ENCODE assay signal across 8 mouse cellular contexts in genomic region chr11:78245261-78245626, GRCm38 (mm10). TPM values are rescaled to one million over a fixed set of nuclear protein-coding genes. Genes with fewer than 3 reads are reported as not detected.
A peak's percentile ranks its signal among the peaks of the same experiment; 100 is the strongest.
DNase-seq lines count a peak whose midpoint lies in the region; ATAC-seq and TF ChIP-seq lines count a peak whose summit lies in the region.

No protein-coding gene starts in this region.

- TF ChIP-seq CTCF in brain, embryonic 14.5 days (IDR thresholded peaks at IDR 0.05; ENCODE audit: borderline replicate concordance, extremely low read depth, insufficient read depth, insufficient read length): no peak

- WGBS in hindbrain, embryonic 14.5 days: under 1% methylated on average over 19 of the region's 19 CpGs
- under 1% methylated on average over 19 of the region's 19 CpGs for WGBS in midbrain, embryonic 12.5 days

- DNase-seq in kidney, adult 9 months: peak; percentile 30
- no peak for DNase-seq in kidney, postnatal 10 days
- DNase-seq in brain, embryonic 14.5 days (ENCODE audit: low read depth): peak; percentile 2
- no peak for DNase-seq in hindbrain, embryonic 14.5 days (ENCODE audit: low spot score)
- no peak for DNase-seq in frontal cortex, postnatal 10 days (ENCODE audit: low spot score in 2 of 2)
- no peak for DNase-seq in gastrocnemius, postnatal 4 days (ENCODE audit: low spot score in 2 of 2)
- no peak for DNase-seq in cerebellum, postnatal 25 days

- no peak for TF ChIP-seq POLR2A in brain, embryonic 14.5 days (IDR thresholded peaks at IDR 0.05; ENCODE audit: borderline replicate concordance, extremely low read depth, insufficient read depth, insufficient read length, poor library complexity, severe bottlenecking)

- peak overlapping the region; percentile 92 for H3K27ac ChIP-seq in hindbrain, embryonic 14.5 days
- peak overlapping the region; percentile 89 for H3K27ac ChIP-seq in midbrain, embryonic 12.5 days (replicated peaks)

- no peaks in the 10 kb centered on the region for H3K9me3 ChIP-seq in hindbrain, embryonic 14.5 days (ENCODE audit: control insufficient read depth, low read length)
- H3K9me3 ChIP-seq in midbrain, embryonic 12.5 days: no peaks in the 10 kb centered on the region

- peak overlapping the region; percentile 91 for H3K4me2 ChIP-seq in hindbrain, embryonic 14.5 days (replicated peaks)
- H3K4me2 ChIP-seq in midbrain, embryonic 12.5 days (replicated peaks): peak overlapping the region; percentile 75

- peaks cover 31% of the 10 kb centered on the region for H3K4me1 ChIP-seq in hindbrain, embryonic 14.5 days (replicated peaks; ENCODE audit: control insufficient read depth, insufficient read depth, low read length)
- peaks cover 31% of the 10 kb centered on the region for H3K4me1 ChIP-seq in midbrain, embryonic 12.5 days

- H3K27me3 ChIP-seq in hindbrain, embryonic 14.5 days (ENCODE audit: control insufficient read depth, insufficient read depth, low read length): no peaks in the 10 kb centered on the region
- H3K27me3 ChIP-seq in midbrain, embryonic 12.5 days: no peaks in the 10 kb centered on the region

- peaks cover 11% of the 10 kb centered on the region; the same call in 1 of the 2 replicates for H3K36me3 ChIP-seq in hindbrain, embryonic 14.5 days (replicated peaks; ENCODE audit: control insufficient read depth, insufficient read depth)
- peaks cover 10% of the 10 kb centered on the region for H3K36me3 ChIP-seq in midbrain, embryonic 12.5 days

- peak overlapping the region; percentile 92 for H3K9ac ChIP-seq in hindbrain, embryonic 14.5 days
- H3K9ac ChIP-seq in midbrain, embryonic 12.5 days (replicated peaks): peak overlapping the region; percentile 84

- ATAC-seq in hindbrain, embryonic 14.5 days (ENCODE audit: low FRiP score): peak; percentile 31
- peak; percentile 41; the same call in 1 of the 2 replicates for ATAC-seq in midbrain, embryonic 12.5 days (ENCODE audit: low FRiP score, low read depth)

- H3K4me3 ChIP-seq in hindbrain, embryonic 14.5 days (replicated peaks; ENCODE audit: low read length): peak overlapping the region; percentile 86
- peak overlapping the region; percentile 72 for H3K4me3 ChIP-seq in midbrain, embryonic 12.5 days

RNA-seq across cellular contexts. Expression of gene Sdf2, which starts 0.3 kb away (rescaled TPM):
- 109 and 130 TPM in 2 replicates for polyA plus RNA-seq in brain, embryonic 14.5 days (2012; rRNA removed)
- 94.5 and 103 TPM in 2 replicates for polyA plus RNA-seq in hindbrain, embryonic 14.5 days (2014; fragmentation: Nextera tagmentation; extraction: Ambion mirVana)
- 49.1 and 53.8 TPM in 2 replicates for polyA plus RNA-seq in midbrain, embryonic 12.5 days (2016; fragmentation: Nextera tagmentation; extraction: Ambion mirVana)
- total RNA-seq in gastrocnemius, postnatal 4 days (2021): 10 to 100 TPM; 59.4 to 64.3 TPM

RNA-seq across cellular contexts. Expression of gene Supt6, which starts 0.5 kb away (rescaled TPM):
- 17.3 and 39.5 TPM in 2 replicates for polyA plus RNA-seq in brain, embryonic 14.5 days (2012; rRNA removed)
- polyA plus RNA-seq in hindbrain, embryonic 14.5 days (2014; fragmentation: Nextera tagmentation; extraction: Ambion mirVana): 24.4 and 25.3 TPM in 2 replicates
- polyA plus RNA-seq in midbrain, embryonic 12.5 days (2016; fragmentation: Nextera tagmentation; extraction: Ambion mirVana): 37.5 and 42.2 TPM in 2 replicates
- total RNA-seq in gastrocnemius, postnatal 4 days (2021): 10 to 100 TPM; 45.1 to 49.0 TPM

RNA-seq across cellular contexts. Expression of gene 2610507B11Rik, which starts 16.3 kb away (rescaled TPM):
- 60.9 and 71.2 TPM in 2 replicates for polyA plus RNA-seq in brain, embryonic 14.5 days (2012; rRNA removed)
- 64.2 and 67.2 TPM in 2 replicates for polyA plus RNA-seq in hindbrain, embryonic 14.5 days (2014; fragmentation: Nextera tagmentation; extraction: Ambion mirVana)
- polyA plus RNA-seq in midbrain, embryonic 12.5 days (2016; fragmentation: Nextera tagmentation; extraction: Ambion mirVana): 79.0 and 80.0 TPM in 2 replicates
- 100 to 1,000 TPM; 104 to 108 TPM for total RNA-seq in gastrocnemius, postnatal 4 days (2021)

RNA-seq across cellular contexts. Expression of gene BC030499, which starts 45.4 kb away (rescaled TPM):
- 0.49 and 0.72 TPM in 2 replicates for polyA plus RNA-seq in brain, embryonic 14.5 days (2012; rRNA removed)
- 0.16 and 0.35 TPM in 2 replicates for polyA plus RNA-seq in hindbrain, embryonic 14.5 days (2014; fragmentation: Nextera tagmentation; extraction: Ambion mirVana)
- polyA plus RNA-seq in midbrain, embryonic 12.5 days (2016; fragmentation: Nextera tagmentation; extraction: Ambion mirVana): 0.24 and 0.29 TPM in 2 replicates
- 1 to 10 TPM in 1 of 2 experiments, under 1 TPM in 1; 0.47 to 1.3 TPM for total RNA-seq in gastrocnemius, postnatal 4 days (2021)

RNA-seq across cellular contexts. Expression of gene Proca1, which starts 52.1 kb away (rescaled TPM):
- 0.43 and 1.0 TPM in 2 replicates for polyA plus RNA-seq in brain, embryonic 14.5 days (2012; rRNA removed)
- 1.4 and 2.9 TPM in 2 replicates for polyA plus RNA-seq in hindbrain, embryonic 14.5 days (2014; fragmentation: Nextera tagmentation; extraction: Ambion mirVana)
- 1.4 and 2.3 TPM in 2 replicates for polyA plus RNA-seq in midbrain, embryonic 12.5 days (2016; fragmentation: Nextera tagmentation; extraction: Ambion mirVana)
- 1 to 10 TPM; 1.9 to 2.4 TPM for total RNA-seq in gastrocnemius, postnatal 4 days (2021)

Comparison
In these comparisons a context has a peak if more than half of its experiments do, and no peak if none do; other contexts are left out.
1. DNase-seq: peak in kidney, adult 9 months (single experiment) and brain, embryonic 14.5 days (single experiment); none in kidney, postnatal 10 days (single experiment), hindbrain, embryonic 14.5 days (single experiment), frontal cortex, postnatal 10 days (0 of 2), gastrocnemius, postnatal 4 days (0 of 2) and cerebellum, postnatal 25 days (0 of 2).